Mouse (Mus musculus) stomach, embryonic 15.5 days (tissue): ENCODE results near the gene Vps33a. TPM values are rescaled to one million over a fixed set of nuclear protein-coding genes. Genes with fewer than 3 reads are reported as not detected.
A peak's percentile ranks its signal among the peaks of the same experiment; 100 is the strongest.
"Not testable (repeated sequence)": the region's sequence is repeated elsewhere in the genome, so short reads cannot be mapped to it uniquely, and the experiment has no call there.

Source experiments
- ATAC-seq: fragments of 200-750 bp; cut with Nextera tagmentation; 2 replicates; pipeline ENCODE4 v1.8.0; 2017; ENCODE audit warnings: low read depth, moderate number of reproducible peaks, moderate TSS enrichment; ENCODE audit not compliant: insufficient read depth, low FRiP score
- H3K27ac ChIP-seq: fragments of 300-500 bp; sonication (generic); 2 replicates; pipeline ENCODE4 v1.5.1; 2015; ENCODE audit warnings: mild to moderate bottlenecking, inconsistent platforms
- H3K27me3 ChIP-seq: fragments of 300-500 bp; sonication (generic); replicated peaks from 2 replicates; pipeline ENCODE4 v1.6.1; 2015; ENCODE audit warnings: inconsistent platforms
- H3K36me3 ChIP-seq: fragments of 300-500 bp; sonication (generic); 2 replicates; pipeline ENCODE4 v1.6.1; 2015; ENCODE audit warnings: inconsistent platforms
- H3K4me1 ChIP-seq: fragments of 300-500 bp; sonication (generic); 2 replicates; pipeline ENCODE4 v1.6.1; 2015; ENCODE audit warnings: inconsistent platforms
- H3K4me2 ChIP-seq: fragments of 300-500 bp; sonication (generic); 2 replicates; pipeline ENCODE4 v1.6.1; 2015; ENCODE audit warnings: mild to moderate bottlenecking, inconsistent platforms
- H3K4me3 ChIP-seq: fragments of 300-500 bp; sonication (generic); replicated peaks from 2 replicates; pipeline ENCODE4 v1.5.1; 2015; ENCODE audit warnings: inconsistent platforms
- H3K9ac ChIP-seq: fragments of 300-500 bp; sonication (generic); 2 replicates; pipeline ENCODE4 v1.6.1; 2015; ENCODE audit warnings: inconsistent platforms
- H3K9me3 ChIP-seq: fragments of 300-500 bp; sonication (generic); 2 replicates; pipeline ENCODE4 v1.6.1; 2016; ENCODE audit warnings: inconsistent platforms
- WGBS: fragments of 180-500 bp; shearing (Covaris S2); methylation state at CpG from one replicate; pipeline ENCODE4 v1.1.7; 2015; 5-methylcytosine and 5-hydroxymethylcytosine counted together
- polyA plus RNA-seq: library from polyadenylated mRNA; unstranded; fragments of >200 nt; fragmentation: Nextera tagmentation; extraction: Ambion mirVana; gene quantifications from 2 replicates; pipeline ENCODE4 v1.2.1, GENCODE M21; 2015

Gene Vps33a
- polyA plus RNA-seq, 1 experiment from 2014 or later = 23.3 TPM

DNA sequence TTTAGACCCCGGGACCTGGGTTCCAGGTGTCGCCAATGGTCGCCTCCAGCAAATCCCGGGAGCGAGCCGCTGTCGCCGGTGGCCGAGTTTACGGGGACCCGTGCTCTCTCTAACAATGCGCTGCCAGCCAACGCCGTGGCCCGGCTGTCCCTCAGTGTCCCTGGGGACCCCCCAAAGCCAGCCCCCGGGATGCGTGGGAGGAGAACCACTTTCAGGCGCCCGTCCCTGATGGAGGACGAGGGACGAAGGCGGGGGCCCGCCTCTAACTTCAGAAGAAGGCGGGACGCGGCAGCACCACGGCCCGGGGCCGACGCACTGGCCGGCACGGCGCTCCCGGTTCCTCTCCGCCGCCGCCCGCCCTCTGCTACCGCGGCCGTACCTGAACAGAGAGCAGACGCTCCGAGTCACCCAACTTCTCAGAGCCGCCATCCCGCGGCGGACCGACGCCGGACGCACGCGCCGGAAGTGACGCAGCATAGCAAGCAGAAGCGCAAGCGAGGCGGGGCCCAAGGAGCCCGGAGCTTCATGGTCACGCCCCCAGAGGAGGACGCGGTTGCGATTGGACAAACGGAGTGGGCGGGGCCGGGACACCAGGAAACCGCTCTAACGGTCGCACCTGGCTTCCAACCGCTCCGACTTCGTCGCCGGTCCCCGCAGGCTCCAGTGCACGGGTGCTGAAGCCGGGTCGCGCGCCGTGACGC, 49.0 kb downstream of the Vps33a start, which contains the start of gene Diablo:
TSS of gene Diablo (minus strand) at position 485 of the 701 bp plus-strand sequence.
- ATAC-seq = peak; percentile 97
- Histone ChIP-seq H3K36me3 (no peaks in the 10 kb centered on the region), H3K4me3 (peak within 1 kb of the TSS; percentile 85), H3K4me1 (peaks cover 11% of the 10 kb centered on the region; the same call in 1 of the 2 replicates), H3K27me3 (no peaks in the 10 kb centered on the region), H3K9ac (peak within 1 kb of the TSS; percentile 76), H3K9me3 (no peaks in the 10 kb centered on the region), H3K27ac (no peak within 1 kb of the TSS), H3K4me2 (peak within 1 kb of the TSS; percentile 87)
- under 1% methylated on average over 81 of the region's 82 CpGs for WGBS

- H3K9me3 ChIP-seq = no peaks in the 10 kb centered on the region
- WGBS = 81% methylated on average over 1 of the region's 1 CpGs
- H3K27me3 ChIP-seq = no peaks in the 10 kb centered on the region
- peaks cover 11% of the 10 kb centered on the region; the same call in 1 of the 2 replicates for H3K4me1 ChIP-seq
- no peak overlapping the region for H3K27ac ChIP-seq
- ATAC-seq = no peak
- no peak overlapping the region for H3K4me3 ChIP-seq
- no peak overlapping the region for H3K9ac ChIP-seq
- H3K4me2 ChIP-seq = no peak overlapping the region
- no peaks in the 10 kb centered on the region for H3K36me3 ChIP-seq
These were observed 50.7 kb downstream of the Vps33a start for GRCm38 (mm10) chr5:123522166-123522565.

GRCm38 (mm10) chr5:123521621-123522020, 51.2 kb downstream of the Vps33a start:
- Histone ChIP-seq H3K4me1 (peaks cover 11% of the 10 kb centered on the region; the same call in 1 of the 2 replicates), H3K27ac (no peak overlapping the region), H3K9ac (no peak overlapping the region), H3K4me3 (no peak overlapping the region), H3K36me3 (0 out of 2 replicates have a peak, but pooled peaks cover 3% of the 10 kb centered on the region), H3K27me3 (no peaks in the 10 kb centered on the region), H3K9me3 (no peaks in the 10 kb centered on the region), H3K4me2 (no peak overlapping the region)
- no peak for ATAC-seq
- 94% methylated on average over 1 of the region's 1 CpGs for WGBS

- no peak overlapping the region for H3K4me2 ChIP-seq
- no peaks in the 10 kb centered on the region for H3K27me3 ChIP-seq
- H3K9ac ChIP-seq = no peak overlapping the region
- H3K27ac ChIP-seq = no peak overlapping the region
- ATAC-seq = no peak
- peaks cover 12% of the 10 kb centered on the region; the same call in 1 of the 2 replicates for H3K36me3 ChIP-seq
- H3K9me3 ChIP-seq = no peaks in the 10 kb centered on the region
- H3K4me3 ChIP-seq = no peak overlapping the region
- WGBS = 89% methylated on average over 9 of the region's 9 CpGs
- H3K4me1 ChIP-seq = peaks cover 11% of the 10 kb centered on the region; the same call in 1 of the 2 replicates
These were observed 52.2 kb downstream of the Vps33a start for GRCm38 (mm10) chr5:123520666-123521065.

DNA sequence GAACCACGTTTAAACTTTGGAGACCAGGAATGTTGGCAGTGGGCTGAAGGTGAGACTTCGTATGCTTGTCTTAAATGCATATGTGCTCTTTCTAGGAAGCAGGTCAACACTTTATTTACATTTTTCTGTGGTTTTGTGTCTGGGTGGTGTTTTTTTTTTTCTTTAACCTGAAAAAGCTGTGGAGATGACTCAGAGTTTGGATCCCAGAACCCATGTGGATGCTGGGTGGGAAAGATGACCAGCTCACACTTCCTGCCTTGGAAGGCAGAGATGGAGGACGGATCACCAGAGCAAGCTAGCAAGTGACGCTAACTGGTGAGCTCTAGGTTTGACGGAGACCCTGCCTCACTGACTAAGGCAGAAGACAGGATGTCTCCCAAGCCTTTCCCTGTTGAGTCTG, 58.0 kb downstream of the Vps33a start:
- 81% methylated on average over 5 of the region's 5 CpGs for WGBS
- Histone ChIP-seq H3K4me3 (no peak overlapping the region), H3K27ac (no peak overlapping the region), H3K27me3 (0 out of 2 replicates have a peak, but pooled peaks cover 3% of the 10 kb centered on the region), H3K36me3 (peaks cover 16% of the 10 kb centered on the region; the same call in 1 of the 2 replicates), H3K4me1 (no peaks in the 10 kb centered on the region), H3K9ac (no peak overlapping the region), H3K9me3 (no peaks in the 10 kb centered on the region), H3K4me2 (no peak overlapping the region)
- no peak for ATAC-seq

DNA sequence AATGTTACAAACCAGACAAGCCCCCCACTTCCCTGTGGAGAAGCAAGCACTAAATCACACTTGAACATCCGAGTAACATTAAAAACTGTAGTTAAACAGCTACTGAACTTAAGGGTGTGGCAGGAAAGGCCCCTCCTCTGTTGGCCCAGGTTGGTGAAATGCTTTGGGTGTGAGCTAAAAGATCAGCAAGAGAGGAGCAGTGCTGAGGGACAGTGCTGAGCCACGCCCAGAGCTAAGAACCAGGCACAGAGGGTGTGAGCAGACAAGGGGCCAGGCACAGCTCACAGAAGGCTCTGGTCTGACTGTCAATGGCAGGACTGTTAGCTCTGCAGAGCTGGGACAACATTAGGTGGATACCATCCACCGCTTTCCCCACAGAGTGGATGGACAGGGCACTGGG, 60.7 kb downstream of the Vps33a start:
- WGBS = 67% methylated on average over 3 of the region's 3 CpGs
- ATAC-seq = no peak
- Histone ChIP-seq H3K9me3 (no peaks in the 10 kb centered on the region), H3K9ac (no peak overlapping the region), H3K36me3 (peaks cover 16% of the 10 kb centered on the region; the same call in 1 of the 2 replicates), H3K4me2 (no peak overlapping the region), H3K4me3 (no peak overlapping the region), H3K27me3 (peaks cover 20% of the 10 kb centered on the region), H3K4me1 (0 out of 2 replicates have a peak, but pooled peaks cover 4% of the 10 kb centered on the region), H3K27ac (no peak overlapping the region)

DNA sequence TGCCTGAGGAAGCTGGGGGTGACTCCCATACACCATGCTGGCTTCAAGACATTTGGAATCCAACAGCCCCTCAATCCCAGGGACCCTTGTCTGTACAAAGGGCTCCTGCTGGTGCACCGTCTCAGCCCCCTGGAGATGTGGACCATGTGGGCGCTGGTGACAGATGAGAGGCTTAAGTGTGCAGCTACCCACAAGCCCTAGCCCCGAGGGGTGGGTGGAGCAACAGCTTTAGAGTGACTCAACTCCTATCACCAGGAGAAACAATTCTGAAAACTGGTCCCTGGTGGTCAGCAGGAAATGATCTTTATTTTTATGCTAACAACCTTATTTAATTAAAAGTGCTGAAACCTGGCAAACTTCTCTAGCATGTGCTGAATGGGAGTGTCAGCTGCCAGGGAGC, 61.4 kb downstream of the Vps33a start:
- not testable (repeated sequence) for H3K9me3 ChIP-seq, H3K27ac ChIP-seq, H3K4me2 ChIP-seq, H3K9ac ChIP-seq, H3K4me1 ChIP-seq, ATAC-seq, H3K4me3 ChIP-seq
- WGBS = 81% methylated on average over 3 of the region's 3 CpGs
- Histone ChIP-seq H3K36me3 (peaks cover 11% of the 10 kb centered on the region; the same call in 1 of the 2 replicates), H3K27me3 (peaks cover 24% of the 10 kb centered on the region)

GRCm38 (mm10) chr5:123510160-123510559, 62.7 kb downstream of the Vps33a start, which contains the start of gene B3gnt4:
Gene B3gnt4 (plus strand): TSS chr5:123510460.
- ATAC-seq = no peak
- H3K9me3 ChIP-seq = no peaks in the 10 kb centered on the region
- H3K36me3 ChIP-seq = peaks cover 3% of the 10 kb centered on the region; the same call in 1 of the 2 replicates
- no peak within 1 kb of the TSS for H3K9ac ChIP-seq
- H3K4me3 ChIP-seq = no peak within 1 kb of the TSS
- no peak within 1 kb of the TSS for H3K27ac ChIP-seq
- H3K4me1 ChIP-seq = 0 out of 2 replicates have a peak, but pooled peaks cover 4% of the 10 kb centered on the region
- H3K27me3 ChIP-seq = peaks cover 24% of the 10 kb centered on the region
- WGBS = 81% methylated on average over 5 of the region's 5 CpGs
- H3K4me2 ChIP-seq = no peak within 1 kb of the TSS

DNA sequence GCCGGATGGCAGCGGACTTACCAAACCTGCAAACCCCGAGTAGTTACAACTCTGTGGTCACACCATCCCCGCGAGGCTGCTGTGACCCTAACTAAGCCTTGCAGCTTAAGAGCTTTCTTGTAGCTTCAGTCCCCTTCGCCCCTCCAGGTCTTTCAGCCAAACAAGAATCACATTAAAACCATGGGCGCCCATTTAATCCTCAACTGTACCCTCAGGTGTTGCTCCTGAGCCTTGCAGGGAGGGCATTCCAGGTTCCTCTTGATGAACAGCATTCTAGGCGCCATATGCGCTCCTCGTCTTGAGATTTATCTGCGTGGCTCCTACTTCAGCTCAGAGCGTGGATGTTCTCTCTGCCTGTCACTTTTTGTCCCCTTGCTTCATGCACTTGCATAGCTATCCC, 63.9 kb downstream of the Vps33a start:
- Histone ChIP-seq H3K9ac (0 out of 2 replicates have a peak overlapping the region, but pooled peaks have one; percentile 41), H3K9me3 (no peaks in the 10 kb centered on the region), H3K4me3 (peak overlapping the region; percentile 61), H3K27me3 (peaks cover 24% of the 10 kb centered on the region), H3K4me2 (peak overlapping the region; percentile 89), H3K4me1 (0 out of 2 replicates have a peak, but pooled peaks cover 4% of the 10 kb centered on the region), H3K36me3 (no peaks in the 10 kb centered on the region), H3K27ac (no peak overlapping the region)
- ATAC-seq = no peak
- 8% methylated on average over 11 of the region's 12 CpGs for WGBS

- Histone ChIP-seq H3K27ac (no peak overlapping the region), H3K9me3 (no peaks in the 10 kb centered on the region), H3K36me3 (no peaks in the 10 kb centered on the region), H3K27me3 (peaks cover 24% of the 10 kb centered on the region), H3K4me3 (peak overlapping the region; percentile 61), H3K4me2 (peak overlapping the region; percentile 89), H3K4me1 (0 out of 2 replicates have a peak, but pooled peaks cover 4% of the 10 kb centered on the region), H3K9ac (peak overlapping the region; percentile 41; the same call in 1 of the 2 replicates)
- peak; percentile 91 for ATAC-seq
- under 1% methylated on average over 59 of the region's 59 CpGs for WGBS
These were observed 64.7 kb downstream of the Vps33a start for GRCm38 (mm10) chr5:123507936-123508723.

- H3K4me3 ChIP-seq = no peak overlapping the region
- peaks cover 10% of the 10 kb centered on the region; the same call in 1 of the 2 replicates for H3K4me1 ChIP-seq
- H3K9me3 ChIP-seq = no peaks in the 10 kb centered on the region
- 56% methylated on average over 4 of the region's 4 CpGs for WGBS
- no peaks in the 10 kb centered on the region for H3K36me3 ChIP-seq
- H3K27me3 ChIP-seq = peaks cover 3% of the 10 kb centered on the region; the same call in 1 of the 2 replicates
- no peak overlapping the region for H3K27ac ChIP-seq
- no peak for ATAC-seq
- no peak overlapping the region for H3K4me2 ChIP-seq
- H3K9ac ChIP-seq = no peak overlapping the region
These were observed 70.9 kb downstream of the Vps33a start for GRCm38 (mm10) chr5:123501973-123502372.
